Mouse (Mus musculus): ENCODE data around the gene Ripor2. TPM values are rescaled to one million over a fixed set of nuclear protein-coding genes. Genes with fewer than 3 reads are reported as not detected.

The Ripor2 gene
- polyA plus RNA-seq (2014; fragmentation: Nextera tagmentation; extraction: Ambion mirVana), result 0.72 and 0.98 TPM in 2 replicates

- WGBS, result 90% methylated on average over 10 of the region's 10 CpGs
- no peak within 1 kb of the TSS for H3K4me3 ChIP-seq (ENCODE audit: low read depth, low read length)
- no peak within 1 kb of the TSS for H3K9ac ChIP-seq (ENCODE audit: low read length)
- ATAC-seq (ENCODE audit: insufficient number of reproducible peaks, low FRiP score, low TSS enrichment, low read depth) (no peak), DNase-seq (ENCODE audit: low spot score) (no peak)
- H3K4me1 ChIP-seq (ENCODE audit: control insufficient read depth, insufficient read depth, low read length), result no peaks in the 10 kb centered on the region
- no peak within 1 kb of the TSS for H3K4me2 ChIP-seq (ENCODE audit: low read depth, severe bottlenecking)
- H3K9me3 ChIP-seq (ENCODE audit: control insufficient read depth, low read length), result no peaks in the 10 kb centered on the region
- no peaks in the 10 kb centered on the region for H3K36me3 ChIP-seq (ENCODE audit: control insufficient read depth, insufficient read depth, low read length)
- H3K27me3 ChIP-seq (ENCODE audit: control insufficient read depth, insufficient read depth, low read length), result no peaks in the 10 kb centered on the region
- no peak within 1 kb of the TSS for H3K27ac ChIP-seq (replicated peaks; ENCODE audit: low read depth, low read length)
Measured at GRCm38 (mm10) chr13:24581833-24582232, at the start of gene Ripor2. Gene Ripor2, plus strand, starts transcription at chr13:24582189.

- Histone ChIP-seq H3K9ac (ENCODE audit: low read length) (no peak overlapping the region), H3K4me3 (ENCODE audit: low read depth, low read length) (no peak overlapping the region), H3K4me1 (ENCODE audit: control insufficient read depth, insufficient read depth, low read length) (no peaks in the 10 kb centered on the region), H3K4me2 (ENCODE audit: low read depth, severe bottlenecking) (no peak overlapping the region), H3K9me3 (ENCODE audit: control insufficient read depth, low read length) (no peaks in the 10 kb centered on the region), H3K27ac (replicated peaks; ENCODE audit: low read depth, low read length) (no peak overlapping the region), H3K36me3 (ENCODE audit: control insufficient read depth, insufficient read depth, low read length) (no peaks in the 10 kb centered on the region), H3K27me3 (ENCODE audit: control insufficient read depth, insufficient read depth, low read length) (no peaks in the 10 kb centered on the region)
- ATAC-seq (ENCODE audit: insufficient number of reproducible peaks, low FRiP score, low TSS enrichment, low read depth), result no peak
- WGBS, result 84% methylated on average over 6 of the region's 6 CpGs
- no peak for DNase-seq (ENCODE audit: low spot score)
Measured at GRCm38 (mm10) chr13:24536531-24537167, 45.3 kb upstream of the Ripor2 start.

- Histone ChIP-seq H3K27ac (replicated peaks; ENCODE audit: low read depth, low read length) (no peak overlapping the region), H3K4me1 (ENCODE audit: control insufficient read depth, insufficient read depth, low read length) (no peaks in the 10 kb centered on the region), H3K9ac (ENCODE audit: low read length) (no peak overlapping the region), H3K27me3 (ENCODE audit: control insufficient read depth, insufficient read depth, low read length) (no peaks in the 10 kb centered on the region), H3K36me3 (ENCODE audit: control insufficient read depth, insufficient read depth, low read length) (no peaks in the 10 kb centered on the region), H3K4me3 (ENCODE audit: low read depth, low read length) (no peak overlapping the region), H3K9me3 (ENCODE audit: control insufficient read depth, low read length) (no peaks in the 10 kb centered on the region), H3K4me2 (ENCODE audit: low read depth, severe bottlenecking) (no peak overlapping the region)
- WGBS, result 85% methylated on average over 2 of the region's 2 CpGs
- DNase-seq (ENCODE audit: low spot score) (no peak), ATAC-seq (ENCODE audit: insufficient number of reproducible peaks, low FRiP score, low TSS enrichment, low read depth) (no peak)
Measured at GRCm38 (mm10) chr13:24538012-24538411, 44.0 kb upstream of the Ripor2 start.

- no peaks in the 10 kb centered on the region for H3K27me3 ChIP-seq (ENCODE audit: control insufficient read depth, insufficient read depth, low read length)
- H3K4me2 ChIP-seq (ENCODE audit: low read depth, severe bottlenecking), result no peak overlapping the region
- no peak for DNase-seq (ENCODE audit: low spot score)
- WGBS, result 89% methylated on average over 5 of the region's 5 CpGs
- ATAC-seq (ENCODE audit: insufficient number of reproducible peaks, low FRiP score, low TSS enrichment, low read depth), result no peak
- H3K9ac ChIP-seq (ENCODE audit: low read length), result no peak overlapping the region
- no peak overlapping the region for H3K4me3 ChIP-seq (ENCODE audit: low read depth, low read length)
- no peaks in the 10 kb centered on the region for H3K9me3 ChIP-seq (ENCODE audit: control insufficient read depth, low read length)
- H3K4me1 ChIP-seq (ENCODE audit: control insufficient read depth, insufficient read depth, low read length), result no peaks in the 10 kb centered on the region
- H3K27ac ChIP-seq (replicated peaks; ENCODE audit: low read depth, low read length), result no peak overlapping the region
- H3K36me3 ChIP-seq (ENCODE audit: control insufficient read depth, insufficient read depth, low read length), result no peaks in the 10 kb centered on the region
Measured at GRCm38 (mm10) chr13:24538941-24539340, 43.0 kb upstream of the Ripor2 start.

- Histone ChIP-seq H3K4me1 (ENCODE audit: control insufficient read depth, insufficient read depth, low read length) (no peaks in the 10 kb centered on the region), H3K4me3 (ENCODE audit: low read depth, low read length) (no peak overlapping the region), H3K4me2 (ENCODE audit: low read depth, severe bottlenecking) (no peak overlapping the region), H3K27me3 (ENCODE audit: control insufficient read depth, insufficient read depth, low read length) (no peaks in the 10 kb centered on the region), H3K9me3 (ENCODE audit: control insufficient read depth, low read length) (no peaks in the 10 kb centered on the region), H3K9ac (ENCODE audit: low read length) (no peak overlapping the region), H3K27ac (replicated peaks; ENCODE audit: low read depth, low read length) (no peak overlapping the region), H3K36me3 (ENCODE audit: control insufficient read depth, insufficient read depth, low read length) (no peaks in the 10 kb centered on the region)
- no peak for ATAC-seq (ENCODE audit: insufficient number of reproducible peaks, low FRiP score, low TSS enrichment, low read depth)
- DNase-seq (ENCODE audit: low spot score), result no peak
- WGBS, result 45% methylated on average over 1 of the region's 1 CpGs
Measured at GRCm38 (mm10) chr13:24545677-24546076, 36.3 kb upstream of the Ripor2 start.

GRCm38 (mm10) chr13:24546801-24547459 is 35.1 kb upstream of the Ripor2 start:
- WGBS, result 82% methylated on average over 12 of the region's 12 CpGs
- no peak overlapping the region for H3K27ac ChIP-seq (replicated peaks; ENCODE audit: low read depth, low read length)
- no peaks in the 10 kb centered on the region for H3K9me3 ChIP-seq (ENCODE audit: control insufficient read depth, low read length)
- H3K9ac ChIP-seq (ENCODE audit: low read length), result no peak overlapping the region
- no peak for ATAC-seq (ENCODE audit: insufficient number of reproducible peaks, low FRiP score, low TSS enrichment, low read depth)
- no peak for DNase-seq (ENCODE audit: low spot score)
- no peaks in the 10 kb centered on the region for H3K36me3 ChIP-seq (ENCODE audit: control insufficient read depth, insufficient read depth, low read length)
- H3K27me3 ChIP-seq (ENCODE audit: control insufficient read depth, insufficient read depth, low read length), result no peaks in the 10 kb centered on the region
- H3K4me1 ChIP-seq (ENCODE audit: control insufficient read depth, insufficient read depth, low read length), result no peaks in the 10 kb centered on the region
- H3K4me2 ChIP-seq (ENCODE audit: low read depth, severe bottlenecking), result no peak overlapping the region
- H3K4me3 ChIP-seq (ENCODE audit: low read depth, low read length), result no peak overlapping the region

GRCm38 (mm10) chr13:24548911-24549310 is 33.1 kb upstream of the Ripor2 start:
- no peak overlapping the region for H3K4me2 ChIP-seq (ENCODE audit: low read depth, severe bottlenecking)
- no peaks in the 10 kb centered on the region for H3K4me1 ChIP-seq (ENCODE audit: control insufficient read depth, insufficient read depth, low read length)
- H3K36me3 ChIP-seq (ENCODE audit: control insufficient read depth, insufficient read depth, low read length), result no peaks in the 10 kb centered on the region
- no peak for ATAC-seq (ENCODE audit: insufficient number of reproducible peaks, low FRiP score, low TSS enrichment, low read depth)
- H3K9ac ChIP-seq (ENCODE audit: low read length), result no peak overlapping the region
- no peak overlapping the region for H3K27ac ChIP-seq (replicated peaks; ENCODE audit: low read depth, low read length)
- no peak overlapping the region for H3K4me3 ChIP-seq (ENCODE audit: low read depth, low read length)
- no peak for DNase-seq (ENCODE audit: low spot score)
- H3K27me3 ChIP-seq (ENCODE audit: control insufficient read depth, insufficient read depth, low read length), result no peaks in the 10 kb centered on the region
- no peaks in the 10 kb centered on the region for H3K9me3 ChIP-seq (ENCODE audit: control insufficient read depth, low read length)

- Histone ChIP-seq H3K4me3 (ENCODE audit: low read depth, low read length) (no peak overlapping the region), H3K4me1 (ENCODE audit: control insufficient read depth, insufficient read depth, low read length) (no peaks in the 10 kb centered on the region), H3K27me3 (ENCODE audit: control insufficient read depth, insufficient read depth, low read length) (no peaks in the 10 kb centered on the region), H3K27ac (replicated peaks; ENCODE audit: low read depth, low read length) (no peak overlapping the region), H3K4me2 (ENCODE audit: low read depth, severe bottlenecking) (no peak overlapping the region), H3K36me3 (ENCODE audit: control insufficient read depth, insufficient read depth, low read length) (no peaks in the 10 kb centered on the region), H3K9me3 (ENCODE audit: control insufficient read depth, low read length) (no peaks in the 10 kb centered on the region), H3K9ac (ENCODE audit: low read length) (no peak overlapping the region)
- no peak for ATAC-seq (ENCODE audit: insufficient number of reproducible peaks, low FRiP score, low TSS enrichment, low read depth)
- no peak for DNase-seq (ENCODE audit: low spot score)
- WGBS, result 75% methylated on average over 14 of the region's 14 CpGs
Measured at GRCm38 (mm10) chr13:24551100-24551931, 30.7 kb upstream of the Ripor2 start.

Measured in limb, embryonic 11.5 days (tissue).